Mouse (Mus musculus) lung, embryonic 15.5 days (tissue): ENCODE measurements around the gene Galns. TPM values are rescaled to one million over a fixed set of nuclear protein-coding genes. Genes with fewer than 3 reads are reported as not detected.

Source experiments
- ATAC-seq: fragments of 200-750 bp; cut with Nextera tagmentation; 2 replicates; pipeline ENCODE4 v1.8.0; 2017; ENCODE audit warnings: moderate number of reproducible peaks, borderline replicate concordance; ENCODE audit not compliant: low FRiP score, low TSS enrichment; ENCODE audit errors: extremely low read depth
- H3K27ac ChIP-seq: fragments of 300-500 bp; sonication (generic); 2 replicates; pipeline ENCODE4 v1.5.1; 2015; ENCODE audit warnings: moderate library complexity, mild to moderate bottlenecking, inconsistent platforms
- H3K27me3 ChIP-seq: fragments of 300-500 bp; sonication (generic); 2 replicates; pipeline ENCODE4 v1.6.1; 2015; ENCODE audit warnings: inconsistent platforms
- H3K36me3 ChIP-seq: fragments of 300-500 bp; sonication (generic); 2 replicates; pipeline ENCODE4 v1.6.1; 2015; ENCODE audit warnings: inconsistent platforms
- H3K4me1 ChIP-seq: fragments of 300-500 bp; sonication (generic); 2 replicates; pipeline ENCODE4 v1.6.1; 2015; ENCODE audit warnings: inconsistent platforms
- H3K4me2 ChIP-seq: fragments of 300-500 bp; sonication (generic); 2 replicates; pipeline ENCODE4 v1.6.1; 2015; ENCODE audit warnings: inconsistent platforms, mild to moderate bottlenecking, moderate library complexity
- H3K4me3 ChIP-seq: fragments of 300-500 bp; sonication (generic); 2 replicates; pipeline ENCODE4 v1.5.1; 2015; ENCODE audit warnings: mild to moderate bottlenecking, inconsistent platforms
- H3K9ac ChIP-seq: fragments of 300-500 bp; sonication (generic); 2 replicates; pipeline ENCODE4 v1.6.1; 2015; ENCODE audit warnings: inconsistent platforms
- H3K9me3 ChIP-seq: fragments of 300-500 bp; sonication (generic); 2 replicates; pipeline ENCODE4 v1.6.1; 2016; ENCODE audit warnings: inconsistent platforms
- WGBS: fragments of 180-500 bp; shearing (Covaris S2); methylation state at CpG from one replicate; pipeline ENCODE4 v1.1.7; 2015; 5-methylcytosine and 5-hydroxymethylcytosine counted together
- polyA plus RNA-seq: library from polyadenylated mRNA; unstranded; fragments of >200 nt; fragmentation: Nextera tagmentation; extraction: Ambion mirVana; gene quantifications from 2 replicates; pipeline ENCODE4 v1.2.1, GENCODE M21; 2015

The Galns gene
- polyA plus RNA-seq, 1 experiment from 2014 or later, result 13.5 TPM

DNA sequence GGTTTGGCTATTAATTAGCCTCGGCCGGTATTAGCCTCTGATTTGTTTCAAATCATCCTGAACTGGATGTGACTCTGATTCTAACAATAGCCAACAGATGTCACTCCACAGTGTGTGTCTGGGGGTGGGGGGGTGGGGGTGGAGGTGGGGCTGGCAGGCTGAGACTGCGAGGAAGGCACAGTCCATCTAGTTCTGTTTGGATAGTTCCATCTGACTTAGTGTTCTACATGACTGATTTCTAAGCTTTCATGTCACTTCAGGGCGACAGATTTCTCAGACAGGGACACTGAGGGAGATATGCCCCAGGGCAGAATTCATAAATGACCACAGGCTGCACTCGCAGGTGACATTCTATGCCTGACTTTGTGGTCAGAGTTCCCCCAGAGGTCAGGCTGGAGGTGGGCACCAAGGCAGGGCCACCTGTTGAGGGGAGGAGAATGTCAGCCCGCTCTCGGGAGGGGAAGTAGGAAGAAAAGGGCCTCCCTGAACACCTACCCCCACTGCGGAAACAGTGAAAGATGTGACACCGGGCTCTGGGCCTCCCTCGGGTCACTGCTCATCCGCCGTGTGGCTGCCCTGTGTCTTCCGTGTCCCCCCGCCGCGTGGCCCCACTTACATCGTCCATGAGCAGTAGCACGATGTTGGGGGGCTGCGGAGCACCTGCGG lies 518 bp downstream of the Galns start:
- Histone ChIP-seq H3K9me3 (no peaks in the 10 kb centered on the region), H3K9ac (peak overlapping the region; percentile 62), H3K4me2 (peak overlapping the region; percentile 90), H3K27ac (peak overlapping the region; percentile 54), H3K27me3 (no peaks in the 10 kb centered on the region), H3K4me3 (peak overlapping the region; percentile 60), H3K4me1 (peaks cover 34% of the 10 kb centered on the region), H3K36me3 (0 out of 2 replicates have a peak, but pooled peaks cover 3% of the 10 kb centered on the region)
- peak; percentile 56 for ATAC-seq
- WGBS, result 4% methylated on average over 20 of the region's 20 CpGs

DNA sequence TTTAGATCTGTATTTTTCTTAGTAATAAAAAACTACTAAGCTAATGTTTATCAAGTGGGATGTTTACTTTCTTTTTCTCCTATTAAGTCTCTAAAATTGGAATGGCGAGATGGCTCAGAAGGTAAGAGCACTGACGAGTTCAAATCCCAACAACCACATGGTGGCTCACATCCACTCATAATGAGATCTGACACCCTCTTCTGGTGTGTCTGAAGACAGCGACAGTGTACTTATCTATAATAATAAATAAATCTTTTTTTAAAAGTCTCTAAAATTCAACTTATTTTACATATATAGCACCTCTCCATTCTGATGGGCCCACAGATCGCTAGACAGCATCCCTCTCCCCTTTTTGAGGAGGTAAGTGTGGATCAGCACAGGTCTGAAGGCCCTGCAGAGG lies 1.1 kb downstream of the Galns start:
- Histone ChIP-seq H3K9me3 (no peaks in the 10 kb centered on the region), H3K27ac (no peak overlapping the region), H3K4me2 (peak overlapping the region; percentile 90), H3K9ac (peak overlapping the region; percentile 62; the same call in 1 of the 2 replicates), H3K27me3 (no peaks in the 10 kb centered on the region), H3K36me3 (0 out of 2 replicates have a peak, but pooled peaks cover 3% of the 10 kb centered on the region), H3K4me1 (peaks cover 30% of the 10 kb centered on the region), H3K4me3 (peak overlapping the region; percentile 60; the same call in 1 of the 2 replicates)
- WGBS, result 56% methylated on average over 4 of the region's 4 CpGs
- ATAC-seq, result no peak

DNA sequence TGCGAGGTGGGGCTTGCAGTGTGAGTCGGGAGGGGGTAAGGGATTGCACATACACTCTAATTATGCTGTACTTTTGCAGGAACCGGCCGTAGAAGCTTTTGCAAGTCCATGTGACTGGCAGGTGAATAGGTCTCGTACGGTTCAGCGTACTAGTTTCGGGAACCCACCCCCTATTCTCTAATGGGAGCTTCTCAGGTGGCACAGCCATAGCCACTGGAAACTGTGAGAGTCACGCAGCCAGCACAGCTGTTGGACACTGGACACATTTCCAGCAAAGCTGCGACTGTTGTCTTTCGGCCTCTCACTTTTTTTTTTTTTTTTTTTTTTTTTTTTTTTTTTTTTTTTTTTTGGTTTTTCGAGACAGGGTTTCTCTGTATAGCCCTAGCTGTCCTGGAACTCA lies 4.5 kb downstream of the Galns start:
- Histone ChIP-seq H3K9me3 (no peaks in the 10 kb centered on the region), H3K36me3 (no peaks in the 10 kb centered on the region), H3K27ac (no peak overlapping the region), H3K4me2 (no peak overlapping the region), H3K27me3 (no peaks in the 10 kb centered on the region), H3K4me1 (peaks cover 19% of the 10 kb centered on the region; the same call in 1 of the 2 replicates), H3K4me3 (no peak overlapping the region), H3K9ac (no peak overlapping the region)
- no peak for ATAC-seq
- WGBS, result 79% methylated on average over 11 of the region's 12 CpGs

DNA sequence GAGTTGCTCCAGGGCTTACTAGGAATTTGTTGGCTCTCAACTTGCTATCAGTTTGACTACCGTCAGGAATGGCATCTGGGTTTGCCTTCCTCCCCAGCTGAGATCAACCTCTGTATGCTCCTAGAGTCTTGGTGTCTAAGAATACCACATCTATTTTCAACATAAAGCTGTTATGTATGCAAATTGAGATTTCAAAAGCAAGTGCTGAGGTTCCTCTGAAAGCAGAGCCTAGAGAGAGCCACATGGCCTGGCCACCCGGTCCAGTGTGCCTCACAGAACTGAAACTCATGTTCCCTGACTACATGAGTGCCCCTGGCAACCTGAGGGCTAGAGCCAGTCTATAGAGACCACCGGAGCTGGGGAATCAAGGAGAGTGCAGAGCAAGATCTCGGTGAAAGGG lies 5.9 kb downstream of the Galns start:
- Histone ChIP-seq H3K36me3 (no peaks in the 10 kb centered on the region), H3K9ac (no peak overlapping the region), H3K4me3 (no peak overlapping the region), H3K27ac (no peak overlapping the region), H3K27me3 (no peaks in the 10 kb centered on the region), H3K4me1 (peaks cover 13% of the 10 kb centered on the region; the same call in 1 of the 2 replicates), H3K4me2 (no peak overlapping the region), H3K9me3 (no peaks in the 10 kb centered on the region)
- 73% methylated on average over 4 of the region's 4 CpGs for WGBS
- no peak for ATAC-seq

DNA sequence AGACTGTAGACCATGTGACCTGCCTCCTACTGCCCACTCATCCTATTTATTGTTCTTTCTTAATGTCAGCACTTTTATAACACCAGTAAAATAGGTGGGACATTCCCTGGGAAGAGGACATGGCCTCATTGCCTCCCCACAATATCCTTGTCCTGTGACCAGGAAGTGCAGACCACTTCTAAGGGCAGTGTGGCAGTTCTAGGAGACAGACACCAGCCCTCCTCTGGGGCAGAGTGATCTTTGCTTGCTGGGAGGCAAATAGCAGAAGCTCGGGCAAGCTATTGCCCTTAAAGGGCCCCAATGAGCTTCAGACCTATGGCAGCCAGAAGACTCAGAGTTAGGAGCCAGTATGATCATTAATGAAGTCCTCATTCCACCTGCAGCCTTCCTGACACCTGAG lies 6.6 kb downstream of the Galns start:
- Histone ChIP-seq H3K27ac (no peak overlapping the region), H3K27me3 (no peaks in the 10 kb centered on the region), H3K9me3 (no peaks in the 10 kb centered on the region), H3K4me3 (no peak overlapping the region), H3K4me1 (peaks cover 7% of the 10 kb centered on the region; the same call in 1 of the 2 replicates), H3K36me3 (no peaks in the 10 kb centered on the region), H3K9ac (no peak overlapping the region), H3K4me2 (no peak overlapping the region)
- 54% methylated on average over 1 of the region's 1 CpGs for WGBS
- no peak for ATAC-seq

DNA sequence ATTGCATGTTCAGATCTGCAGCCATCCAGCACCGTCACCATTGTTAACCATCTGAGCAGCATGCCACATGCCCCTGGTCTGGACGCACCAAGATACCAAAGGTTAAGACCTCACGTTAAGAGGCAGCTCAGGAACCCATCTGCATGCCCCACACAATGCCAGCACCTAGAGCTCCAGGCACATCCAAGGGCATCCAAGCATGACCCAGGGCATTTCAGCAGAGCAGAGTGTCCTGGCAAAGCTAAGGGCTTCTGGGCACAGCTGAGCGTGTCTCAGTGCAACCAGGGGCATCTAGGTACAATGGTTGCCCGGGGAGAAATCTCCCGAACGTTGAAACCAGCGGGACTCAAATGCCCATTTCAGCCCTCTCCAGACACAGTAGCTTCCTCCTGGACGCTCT lies 10.6 kb downstream of the Galns start:
- no peak for ATAC-seq
- 0 out of 2 replicates have a peak, but pooled peaks cover 3% of the 10 kb centered on the region for H3K36me3 ChIP-seq
- no peak overlapping the region for H3K4me2 ChIP-seq
- H3K27me3 ChIP-seq, result no peaks in the 10 kb centered on the region
- H3K9ac ChIP-seq, result no peak overlapping the region
- H3K27ac ChIP-seq, result no peak overlapping the region
- H3K4me3 ChIP-seq, result no peak overlapping the region
- H3K9me3 ChIP-seq, result no peaks in the 10 kb centered on the region
- no peaks in the 10 kb centered on the region for H3K4me1 ChIP-seq
- 92% methylated on average over 9 of the region's 9 CpGs for WGBS

DNA sequence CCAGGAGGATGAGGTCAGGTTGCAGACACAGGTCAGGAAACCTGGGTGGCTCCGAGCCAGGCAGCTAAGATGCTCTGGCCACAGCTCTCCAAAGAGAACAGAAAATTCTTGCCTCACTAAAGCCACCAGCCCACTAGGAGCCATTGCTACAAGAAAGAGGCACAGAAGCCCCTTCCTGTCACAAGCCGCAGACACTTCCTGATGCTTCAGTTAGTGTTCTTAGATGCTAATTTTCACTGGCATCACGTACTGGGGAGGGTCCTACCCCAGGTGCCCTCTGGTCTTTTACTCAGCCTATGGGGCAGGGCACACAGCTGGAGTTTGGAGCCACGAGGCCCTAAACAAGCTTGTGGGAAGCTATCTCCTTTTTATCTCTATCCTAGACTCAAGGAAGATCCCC lies 15.2 kb downstream of the Galns start:
- Histone ChIP-seq H3K9ac (no peak overlapping the region), H3K4me3 (no peak overlapping the region), H3K27me3 (no peaks in the 10 kb centered on the region), H3K36me3 (0 out of 2 replicates have a peak, but pooled peaks cover 3% of the 10 kb centered on the region), H3K4me1 (no peaks in the 10 kb centered on the region), H3K27ac (no peak overlapping the region), H3K4me2 (no peak overlapping the region), H3K9me3 (no peaks in the 10 kb centered on the region)
- 37% methylated on average over 4 of the region's 4 CpGs for WGBS
- ATAC-seq, result no peak

DNA sequence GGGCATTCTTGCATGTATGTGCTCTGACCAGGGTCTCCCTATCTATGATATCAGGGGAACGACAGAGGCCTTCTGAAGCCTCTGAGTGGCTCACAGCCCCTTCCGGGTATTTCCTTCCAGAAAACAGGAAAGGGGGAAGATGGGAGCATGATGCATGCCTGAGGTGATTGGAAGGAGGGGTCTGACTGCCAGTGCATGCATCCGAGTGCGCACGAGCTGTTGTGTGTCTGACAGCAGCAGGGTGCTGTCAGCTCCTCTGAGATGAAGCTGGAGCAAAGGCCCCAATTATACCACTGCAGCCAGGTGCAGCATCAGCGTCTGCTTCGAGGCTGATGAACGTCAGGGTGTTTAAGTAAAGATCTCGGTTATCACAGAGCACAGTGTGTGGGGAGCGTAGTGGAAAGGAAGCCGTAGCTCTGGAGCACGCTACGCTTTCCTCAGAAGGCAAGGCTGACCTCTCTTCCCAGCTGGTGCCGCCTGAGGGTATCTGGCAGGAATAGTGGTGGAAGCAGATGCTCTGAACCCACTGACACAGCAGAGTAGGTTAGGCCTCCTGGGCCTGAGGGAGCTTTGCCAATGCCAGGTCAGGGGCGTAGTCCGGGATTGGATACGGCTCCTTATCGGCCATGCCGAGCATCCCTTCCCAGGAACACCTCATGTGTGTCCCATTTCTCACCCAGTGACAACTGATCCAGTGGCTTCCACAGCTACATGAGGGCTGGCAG lies 17.3 kb downstream of the Galns start:
- no peaks in the 10 kb centered on the region for H3K4me1 ChIP-seq
- H3K9ac ChIP-seq, result no peak overlapping the region
- WGBS, result 73% methylated on average over 19 of the region's 19 CpGs
- no peak overlapping the region for H3K4me2 ChIP-seq
- no peak for ATAC-seq
- H3K27ac ChIP-seq, result no peak overlapping the region
- no peaks in the 10 kb centered on the region for H3K27me3 ChIP-seq
- H3K36me3 ChIP-seq, result 0 out of 2 replicates have a peak, but pooled peaks cover 3% of the 10 kb centered on the region
- no peak overlapping the region for H3K4me3 ChIP-seq
- no peaks in the 10 kb centered on the region for H3K9me3 ChIP-seq

DNA sequence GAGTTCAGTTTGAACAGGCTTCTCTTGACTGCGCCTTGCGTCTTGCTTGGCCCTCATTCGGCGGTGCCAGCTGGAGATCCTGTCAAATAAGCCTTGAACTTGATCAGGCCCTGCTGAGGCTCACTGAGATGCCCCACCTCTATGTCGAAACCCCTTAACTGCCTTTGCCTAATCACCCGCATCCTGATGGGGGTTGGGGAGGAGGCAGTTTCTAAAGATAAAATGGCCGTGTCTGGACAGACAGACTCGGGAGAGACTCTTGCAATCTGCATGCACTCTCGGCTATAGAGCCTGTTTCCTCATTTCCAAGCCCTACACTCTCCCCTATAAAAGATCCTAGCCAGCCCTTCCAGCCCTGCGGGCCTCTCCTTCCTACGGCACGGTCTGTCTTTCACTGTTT lies 18.0 kb downstream of the Galns start:
- no peak for ATAC-seq

DNA sequence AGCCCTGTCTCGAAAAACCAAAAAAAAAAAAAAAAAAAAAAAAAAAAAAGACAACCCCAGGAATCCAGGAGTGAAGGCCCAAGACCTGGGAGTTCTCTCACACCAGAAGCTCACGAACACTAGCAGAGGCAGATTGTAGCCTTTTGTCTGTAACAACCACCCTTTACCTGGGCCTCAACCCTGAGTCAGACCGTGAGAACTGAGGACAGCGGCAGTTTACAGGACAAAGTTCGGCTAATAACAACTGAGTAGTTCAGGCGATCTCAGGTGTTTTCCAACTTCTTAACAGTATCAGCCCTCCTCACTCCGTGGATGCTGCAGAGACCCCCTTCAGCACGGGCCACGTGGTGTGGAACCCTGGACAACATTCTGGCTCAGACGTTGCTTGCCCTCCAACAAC lies 24.5 kb downstream of the Galns start:
- 85% methylated on average over 9 of the region's 10 CpGs for WGBS

More for the DNA sequence above, 18.0 kb downstream of the Galns start:
- no peaks in the 10 kb centered on the region for H3K4me1 ChIP-seq
- H3K27ac ChIP-seq, result no peak overlapping the region
- no peaks in the 10 kb centered on the region for H3K9me3 ChIP-seq
- H3K36me3 ChIP-seq, result no peaks in the 10 kb centered on the region
- H3K4me3 ChIP-seq, result no peak overlapping the region
- H3K27me3 ChIP-seq, result no peaks in the 10 kb centered on the region
- WGBS, result 59% methylated on average over 12 of the region's 12 CpGs
- H3K4me2 ChIP-seq, result no peak overlapping the region
- no peak overlapping the region for H3K9ac ChIP-seq

DNA sequence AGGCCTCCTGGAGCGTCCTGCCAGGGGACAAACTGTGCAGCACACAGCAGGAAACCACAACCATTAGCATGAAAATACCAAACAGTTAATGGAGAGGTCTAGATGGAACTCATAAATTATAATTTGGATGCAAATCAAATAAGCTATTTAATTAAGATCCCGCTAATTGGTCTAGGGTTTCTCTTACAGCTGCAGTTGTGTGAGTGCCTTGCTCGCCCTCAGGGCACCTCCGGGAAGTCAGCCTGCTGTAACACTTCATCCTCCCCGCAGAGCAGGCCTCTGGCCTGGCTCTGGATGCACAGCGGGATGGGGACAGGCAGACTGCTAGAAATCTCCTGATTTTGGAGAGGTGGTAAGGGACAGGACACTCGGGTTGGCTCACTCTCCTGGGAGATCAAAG lies 25.1 kb downstream of the Galns start:
- no peak overlapping the region for H3K4me2 ChIP-seq
- no peaks in the 10 kb centered on the region for H3K36me3 ChIP-seq
- WGBS, result 73% methylated on average over 7 of the region's 7 CpGs
- ATAC-seq, result no peak
- no peaks in the 10 kb centered on the region for H3K4me1 ChIP-seq
- H3K9ac ChIP-seq, result no peak overlapping the region
- no peak overlapping the region for H3K4me3 ChIP-seq
- no peaks in the 10 kb centered on the region for H3K27me3 ChIP-seq
- no peak overlapping the region for H3K27ac ChIP-seq
- H3K9me3 ChIP-seq, result no peaks in the 10 kb centered on the region

More for the DNA sequence above, 24.5 kb downstream of the Galns start:
- ATAC-seq, result no peak
- H3K4me2 ChIP-seq, result no peak overlapping the region
- H3K9ac ChIP-seq, result no peak overlapping the region
- no peaks in the 10 kb centered on the region for H3K36me3 ChIP-seq
- no peak overlapping the region for H3K27ac ChIP-seq
- no peaks in the 10 kb centered on the region for H3K27me3 ChIP-seq
- no peaks in the 10 kb centered on the region for H3K4me1 ChIP-seq
- H3K9me3 ChIP-seq, result no peaks in the 10 kb centered on the region
- no peak overlapping the region for H3K4me3 ChIP-seq

DNA sequence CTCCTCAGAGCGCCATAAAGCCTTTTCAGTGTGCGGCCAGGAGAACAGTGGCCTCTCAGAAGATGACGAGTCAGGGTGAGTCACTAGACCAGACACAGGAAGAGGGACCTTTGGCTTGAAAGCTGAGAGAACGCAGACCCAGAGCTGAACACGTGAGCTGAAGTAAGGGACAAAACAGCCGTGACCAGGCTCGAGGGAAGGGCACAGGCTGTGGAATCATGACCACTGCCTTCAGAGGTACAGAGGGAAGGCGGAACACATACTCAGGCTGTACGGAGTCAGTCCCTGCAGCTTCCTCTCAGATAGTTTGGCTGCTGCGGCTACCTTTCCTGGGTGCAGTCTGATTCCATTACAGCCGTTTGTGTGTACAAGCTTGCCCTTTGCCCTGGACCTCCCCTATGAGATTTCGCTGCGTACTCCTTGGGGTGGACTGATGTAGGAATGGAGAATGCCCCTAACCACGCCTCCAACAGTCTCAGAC lies 25.8 kb downstream of the Galns start:
- no peak overlapping the region for H3K9ac ChIP-seq

More for the DNA sequence above, 25.8 kb downstream of the Galns start:
- H3K36me3 ChIP-seq, result no peaks in the 10 kb centered on the region
- ATAC-seq, result no peak
- H3K4me3 ChIP-seq, result no peak overlapping the region
- 0 out of 2 replicates have a peak, but pooled peaks cover 2% of the 10 kb centered on the region for H3K4me1 ChIP-seq
- H3K4me2 ChIP-seq, result no peak overlapping the region
- H3K27me3 ChIP-seq, result no peaks in the 10 kb centered on the region
- H3K27ac ChIP-seq, result no peak overlapping the region
- no peaks in the 10 kb centered on the region for H3K9me3 ChIP-seq
- WGBS, result 37% methylated on average over 14 of the region's 14 CpGs
